Mouse (Mus musculus) kidney, postnatal 36 days (tissue): ENCODE results near the gene Ssbp3.

Experiments used
- DNase-seq, 2 experiments: peaks; one replicate each; pipeline ENCODE4 v3.0.0; 2021 to 2022; ENCODE audit warnings: mixed read lengths in 2 of 2

Ssbp3 gene

GRCm38 (mm10) chr4:106989226-106989983 lies 78.9 kb downstream of the Ssbp3 start:
- peak; percentile 44 to 48 for DNase-seq

DNA sequence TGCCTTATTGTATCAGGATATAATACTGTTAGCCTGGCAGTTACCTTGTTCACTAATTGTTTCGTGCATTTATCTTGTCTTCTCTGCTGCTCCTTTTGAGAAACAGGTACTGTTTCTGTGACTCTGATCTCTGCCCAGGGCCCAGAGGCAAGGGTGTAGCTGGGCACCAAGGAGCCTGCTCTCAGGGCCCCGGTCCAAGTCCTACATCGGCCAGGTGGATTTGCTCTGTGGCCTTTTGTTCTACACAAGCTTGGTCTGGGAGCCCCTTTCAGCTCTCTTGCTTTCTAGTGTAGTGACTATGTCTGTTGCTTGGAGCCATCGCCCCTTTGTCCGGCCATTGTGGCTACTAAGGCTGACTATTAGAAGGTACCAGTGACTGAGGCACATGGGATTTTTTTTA lies 82.6 kb downstream of the Ssbp3 start:
- DNase-seq = peak in 1 of 2 experiments; percentile 61

DNA sequence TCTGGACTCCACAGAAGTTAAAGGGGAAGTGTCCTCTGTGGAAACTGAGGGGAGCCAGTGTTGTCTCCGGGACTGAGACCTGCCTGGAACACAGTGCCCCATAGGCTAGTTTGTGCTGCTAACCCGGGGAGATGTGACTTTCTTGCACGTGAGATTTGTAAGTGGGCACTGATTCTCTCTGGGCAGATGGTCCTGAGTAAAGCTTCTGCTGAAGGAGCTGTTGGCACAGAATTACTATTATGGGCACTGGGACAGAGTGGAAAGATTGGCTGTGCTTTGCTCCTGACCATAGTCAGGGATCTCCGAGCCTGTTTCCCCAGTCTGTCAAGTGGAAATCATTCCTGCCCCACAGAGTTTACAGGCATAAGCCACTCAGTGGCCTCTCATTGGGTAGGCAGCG lies 83.8 kb downstream of the Ssbp3 start:
- DNase-seq = no peak

GRCm38 (mm10) chr4:106995069-106995468 lies 84.6 kb downstream of the Ssbp3 start:
- no peak for DNase-seq

DNA sequence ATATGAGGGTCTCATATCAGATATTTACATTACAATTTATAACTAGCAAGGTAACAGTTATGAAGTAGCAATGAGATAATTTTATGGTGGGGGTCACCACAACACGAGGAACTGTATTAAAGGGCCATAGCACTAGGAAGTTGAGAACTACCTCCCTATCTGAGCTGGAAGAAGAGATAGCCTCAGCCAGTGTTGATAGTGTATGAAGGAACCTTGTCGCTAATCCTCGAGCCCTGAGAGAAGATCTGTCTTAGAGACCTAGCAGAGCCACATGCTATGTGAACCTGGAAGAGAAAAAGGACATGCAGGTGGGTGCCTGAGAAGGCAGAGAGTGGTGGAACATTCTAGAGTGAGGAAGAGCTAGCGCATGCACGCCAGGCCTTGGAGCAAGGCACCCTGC lies 85.0 kb downstream of the Ssbp3 start:
- no peak for DNase-seq

DNA sequence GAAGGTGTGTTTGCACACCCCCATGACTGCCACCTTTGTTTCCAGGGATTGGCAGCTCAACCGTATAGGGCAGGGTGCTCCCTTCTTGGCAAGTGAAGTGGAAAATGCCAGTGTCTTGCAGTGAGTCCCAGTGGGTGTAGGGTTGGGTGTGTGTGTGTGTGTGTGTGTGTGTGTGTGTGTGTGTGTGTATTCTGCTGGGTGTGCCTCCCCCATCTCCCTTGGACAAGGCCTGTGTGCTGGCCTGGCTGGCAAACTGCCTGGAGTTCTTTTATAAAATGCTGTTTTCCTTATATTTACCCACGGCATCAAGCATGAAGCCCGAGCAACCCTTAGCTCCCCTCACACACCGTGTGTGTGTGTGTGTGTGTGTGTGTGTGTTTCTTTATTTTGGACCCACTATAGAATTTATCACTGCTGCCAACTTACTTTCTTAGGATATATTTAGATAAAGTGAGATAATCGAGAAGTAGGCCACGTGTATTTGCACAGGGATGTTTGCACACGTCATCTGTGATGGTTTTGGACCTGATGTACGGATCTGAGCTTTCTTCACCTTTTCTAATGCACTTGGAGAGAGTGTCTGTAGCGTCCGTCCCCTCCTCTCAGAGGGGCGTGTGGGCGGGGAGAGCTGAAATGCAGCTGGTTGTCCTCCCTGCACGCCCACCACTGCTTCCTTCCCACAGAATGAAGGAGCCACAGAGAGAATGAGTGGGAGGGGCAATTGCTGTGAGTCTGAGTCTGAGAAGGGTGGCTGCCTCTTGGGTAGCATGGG lies 86.0 kb downstream of the Ssbp3 start:
- DNase-seq = peak in 1 of 2 experiments; percentile 40

- peak in 1 of 2 experiments; percentile 40 for DNase-seq
Measured at GRCm38 (mm10) chr4:107001259-107001810, 90.8 kb downstream of the Ssbp3 start.

DNA sequence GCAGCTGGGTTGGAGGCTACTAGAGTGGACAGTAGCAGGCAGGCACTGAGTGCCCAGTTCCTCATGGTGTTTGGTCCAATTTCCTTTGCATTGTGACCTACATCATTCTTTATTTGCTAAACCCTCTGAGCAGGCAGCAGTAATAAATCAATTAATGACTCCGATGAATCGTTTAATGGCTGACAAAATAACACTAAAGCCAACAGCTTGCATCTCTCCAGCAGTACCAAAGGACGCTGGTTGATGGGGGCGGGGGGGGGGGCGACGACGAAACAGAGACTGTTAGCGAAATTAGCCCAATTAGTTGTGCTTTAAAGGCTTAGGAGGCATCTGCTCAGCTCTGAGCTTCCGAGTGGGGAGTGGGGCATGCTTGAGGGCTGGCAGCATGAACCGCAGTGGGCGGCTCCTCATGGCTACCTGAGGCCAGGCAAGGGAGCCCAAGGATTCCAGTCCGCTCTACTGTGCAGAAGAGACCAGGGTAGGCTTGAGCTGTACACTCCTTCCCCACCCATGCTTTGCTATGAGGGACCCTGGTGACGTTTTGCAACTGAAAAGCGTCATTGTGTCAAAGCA lies 91.5 kb downstream of the Ssbp3 start:
- DNase-seq = no peak

DNA sequence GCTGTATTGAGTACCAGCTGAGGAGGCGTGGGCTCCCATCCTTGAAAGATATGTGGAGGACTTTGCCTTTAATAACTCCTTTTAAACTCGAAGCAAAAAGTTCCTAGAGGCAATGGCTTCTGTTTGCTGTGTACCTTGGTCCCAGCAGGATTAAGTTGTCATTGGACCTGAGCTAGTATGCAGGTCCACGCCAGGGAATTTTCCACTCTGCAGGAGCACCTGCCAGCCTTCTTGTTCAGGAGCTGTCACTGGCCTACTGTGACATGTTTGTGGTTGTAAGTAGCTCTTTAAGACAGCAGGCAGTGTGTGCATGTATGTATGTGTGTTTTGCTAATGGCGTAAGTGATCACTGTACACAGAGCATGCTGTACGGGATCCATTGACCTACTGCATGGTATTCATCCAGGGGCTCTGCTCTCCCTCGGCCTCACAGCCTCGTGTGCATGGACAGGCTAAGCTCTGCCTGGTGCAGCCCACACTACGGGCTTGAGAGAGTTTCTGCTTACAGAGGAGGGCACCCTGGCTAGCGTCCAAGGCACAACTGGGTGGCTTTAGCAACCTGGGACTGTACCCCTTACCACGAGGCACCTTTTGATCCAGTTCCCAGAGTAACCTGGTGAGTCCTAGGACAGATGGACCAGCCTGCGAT lies 92.1 kb downstream of the Ssbp3 start:
- DNase-seq = peak; percentile 72

DNA sequence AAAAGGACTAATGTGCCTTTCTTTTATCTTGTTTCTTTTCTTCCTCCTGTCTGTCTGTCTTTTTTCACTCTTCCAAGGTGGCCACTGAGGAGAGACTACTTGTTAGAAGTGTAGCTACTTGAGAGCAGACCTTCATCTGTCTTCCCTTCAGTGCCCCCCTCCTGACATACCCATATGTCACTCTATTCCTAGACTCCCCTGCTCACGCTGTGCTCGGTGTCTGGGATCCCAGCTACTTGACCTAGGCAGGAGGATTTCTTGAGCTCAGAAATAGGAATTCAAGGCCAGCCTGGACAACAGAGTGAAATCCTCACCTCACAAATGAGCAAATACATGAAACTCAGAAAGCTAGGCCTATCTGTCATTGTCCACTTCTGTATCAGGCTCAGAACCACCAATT lies 92.7 kb downstream of the Ssbp3 start:
- DNase-seq = no peak

GRCm38 (mm10) chr4:107003786-107004185 lies 93.3 kb downstream of the Ssbp3 start:
- DNase-seq = no peak

DNA sequence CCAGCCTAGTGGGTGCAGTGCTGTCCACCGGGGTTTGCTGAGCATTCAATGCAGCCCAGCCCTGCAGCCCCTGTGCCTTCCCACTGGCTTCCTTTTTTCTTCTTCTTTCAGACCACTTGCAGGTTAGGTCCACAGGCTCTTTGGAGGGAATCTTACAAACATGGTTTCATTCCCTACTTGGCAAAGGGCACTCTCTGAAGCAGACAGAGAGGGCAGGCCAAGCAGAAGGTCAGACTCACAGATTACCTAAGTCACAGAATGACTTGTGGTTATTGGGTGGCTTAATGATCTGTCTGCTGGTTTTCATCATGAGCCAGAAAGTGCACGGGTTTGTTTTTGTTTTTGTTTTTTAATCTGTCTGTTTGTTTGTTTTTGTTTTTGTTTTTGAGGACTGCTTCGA lies 93.8 kb downstream of the Ssbp3 start:
- no peak for DNase-seq

- DNase-seq = no peak
Measured at GRCm38 (mm10) chr4:107005166-107005565, 94.7 kb downstream of the Ssbp3 start.

- peak; percentile 89 to 92 for DNase-seq
Measured at GRCm38 (mm10) chr4:107006229-107006628, 95.7 kb downstream of the Ssbp3 start.

- no peak for DNase-seq
Measured at GRCm38 (mm10) chr4:107006807-107007206, 96.3 kb downstream of the Ssbp3 start.

GRCm38 (mm10) chr4:107007359-107007758 lies 96.9 kb downstream of the Ssbp3 start:
- DNase-seq = no peak

GRCm38 (mm10) chr4:107008161-107008560 lies 97.7 kb downstream of the Ssbp3 start:
- DNase-seq = no peak

DNA sequence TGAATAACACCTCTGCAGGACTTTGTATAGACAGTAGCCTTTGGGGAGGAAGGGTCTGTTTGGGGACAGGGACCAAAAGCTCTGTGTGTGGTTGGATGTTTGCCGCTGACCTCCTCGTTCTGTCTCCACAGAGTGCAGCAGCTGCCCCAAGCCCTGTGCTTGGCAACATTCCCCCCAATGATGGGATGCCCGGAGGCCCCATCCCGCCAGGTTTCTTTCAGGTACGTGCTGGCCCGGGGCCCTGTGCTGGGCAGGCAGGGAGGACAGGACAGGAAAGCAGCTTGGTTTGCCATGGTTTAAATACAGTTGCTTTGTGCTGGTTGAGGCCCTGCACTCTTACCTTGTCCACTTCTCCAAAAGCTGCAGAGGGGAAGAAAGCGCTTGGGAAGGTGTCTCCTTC lies 99.0 kb downstream of the Ssbp3 start:
- no peak for DNase-seq

DNA sequence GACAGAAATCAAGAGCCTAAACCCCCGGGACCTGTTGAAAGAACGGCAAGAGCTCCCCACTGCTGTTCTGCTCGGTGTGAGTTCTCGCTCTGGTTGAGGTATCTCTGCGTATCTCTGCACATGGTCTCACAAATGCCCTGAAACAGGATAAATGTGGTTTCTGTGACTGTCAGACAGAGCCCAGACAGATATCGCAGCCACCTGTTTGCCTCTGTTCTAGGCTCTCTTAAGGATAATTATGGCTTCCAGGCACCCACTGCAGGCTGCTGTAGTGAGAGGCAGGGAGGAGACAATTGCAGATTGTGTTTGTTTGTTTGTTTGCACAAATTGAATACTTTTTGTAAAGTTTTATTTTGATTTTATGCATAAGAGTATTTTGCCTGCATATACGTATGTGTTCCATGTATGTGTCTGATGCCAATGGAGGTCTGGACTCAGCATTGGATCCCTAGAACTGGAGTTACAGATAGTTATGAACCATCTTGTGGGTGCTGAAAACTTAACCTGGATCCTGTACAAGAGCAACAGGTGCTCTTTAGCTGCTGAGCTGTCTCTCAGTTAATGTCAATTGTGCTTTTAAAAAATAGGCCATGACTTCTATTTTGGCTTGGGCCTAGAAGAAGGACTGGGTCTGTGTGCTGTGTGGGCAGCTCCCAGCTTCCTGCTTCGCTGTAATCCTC lies 101.0 kb downstream of the Ssbp3 start:
- no peak for DNase-seq

DNA sequence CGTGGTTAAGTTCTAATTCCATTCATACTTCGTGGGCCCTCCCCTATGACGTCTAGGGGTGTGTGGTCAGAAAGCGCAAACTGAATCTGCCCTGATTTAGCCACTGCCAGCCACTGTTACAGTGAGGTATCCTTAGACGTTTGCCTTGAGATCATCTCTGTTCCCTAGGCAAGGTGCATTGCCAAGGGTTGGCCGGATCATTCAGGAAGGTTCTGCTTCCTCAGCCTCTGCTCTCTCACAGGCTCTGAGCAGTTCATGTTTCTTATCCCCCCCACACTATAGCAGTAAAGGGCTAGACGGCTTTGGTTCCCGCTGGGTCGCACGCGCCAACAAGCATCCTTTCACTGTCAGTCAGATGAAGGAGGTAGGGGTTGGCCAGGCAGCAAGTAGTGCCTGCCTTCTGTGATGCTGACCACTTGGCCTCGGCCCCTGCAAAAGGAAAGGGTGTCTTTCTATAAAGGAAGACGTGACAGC lies 101.5 kb downstream of the Ssbp3 start:
- peak in 1 of 2 experiments; percentile 40 for DNase-seq

- no peak for DNase-seq
Measured at GRCm38 (mm10) chr4:107012574-107012973, 102.1 kb downstream of the Ssbp3 start.

DNA sequence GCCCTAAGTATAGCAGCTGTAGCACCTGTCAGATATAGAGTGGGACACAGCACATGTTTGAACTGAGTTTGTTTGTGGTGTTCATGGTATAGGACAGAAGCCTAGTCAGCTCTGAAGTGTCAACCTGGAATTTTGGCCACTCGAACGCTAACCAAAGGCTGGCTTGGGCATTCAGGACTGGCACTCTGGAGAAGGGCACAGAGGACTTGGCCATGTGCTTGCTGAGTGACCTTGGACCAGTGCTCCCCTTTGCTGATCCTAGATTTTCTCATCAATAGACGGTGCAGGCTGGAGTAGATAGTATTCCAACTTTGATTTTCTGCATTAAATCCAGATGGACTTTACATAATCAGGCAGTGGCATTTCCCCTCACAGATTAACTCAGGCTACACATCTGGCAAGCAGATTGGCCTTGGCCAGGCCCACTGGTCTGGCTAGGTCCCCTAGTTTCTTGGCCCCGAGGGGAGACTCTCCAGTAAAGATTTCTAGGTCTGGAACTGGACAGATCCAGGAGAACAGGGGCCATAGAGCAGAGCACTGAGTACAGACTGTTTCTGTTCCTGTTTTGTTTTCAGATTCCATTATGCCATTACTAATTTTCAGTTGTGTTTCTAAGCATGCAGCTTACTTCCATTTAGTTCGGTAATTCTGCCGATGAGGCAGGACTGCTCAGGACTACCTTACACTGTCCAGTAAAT lies 102.8 kb downstream of the Ssbp3 start:
- peak; percentile 68 to 87 for DNase-seq
